Comparison of ENCODE assay signal across 22 mouse cellular contexts in genomic region chr13:83530889-83531288, GRCm38 (mm10).
"Had no signal": no experiment of that assay in that cellular context is flagged by ENCODE, and none has a peak within 500 bp of the region (broad histone marks: within the 10 kb centered on the region; RNA-seq: fewer than 3 reads in every experiment).

No protein-coding gene starts in this region.

- H3K36me3 ChIP-seq: kidney, embryonic 15.5 days; limb, embryonic 12.5 days; limb, embryonic 15.5 days; midbrain, embryonic 12.5 days; midbrain, embryonic 15.5 days; neural tube, embryonic 12.5 days; neural tube, embryonic 15.5 days had no signal

- H3K4me3 ChIP-seq: kidney, embryonic 15.5 days; limb, embryonic 12.5 days; limb, embryonic 15.5 days; midbrain, embryonic 12.5 days; midbrain, embryonic 15.5 days; neural tube, embryonic 12.5 days; neural tube, embryonic 15.5 days had no signal

- ATAC-seq: liver, postnatal 0 days; lung, postnatal 0 days; midbrain, embryonic 15.5 days had no signal

- DNase-seq: kidney, adult 8-10 months; kidney, postnatal 10 days; kidney, postnatal 36 days; layer of hippocampus, adult 9-11 months; liver, postnatal 0 days; lung, embryonic 14.5 days; right cerebral cortex, adult 18-20 months; right cerebral cortex, postnatal 14 days; right cerebral cortex, postnatal 4 days; thymus, adult 2 months; thymus, postnatal 25 days had no signal

- H3K4me2 ChIP-seq: kidney, embryonic 15.5 days; limb, embryonic 12.5 days; limb, embryonic 15.5 days; liver, embryonic 11.5 days; lung, embryonic 14.5 days; midbrain, embryonic 12.5 days; midbrain, embryonic 15.5 days; neural tube, embryonic 12.5 days; neural tube, embryonic 15.5 days had no signal

- H3K4me1 ChIP-seq: kidney, embryonic 15.5 days; limb, embryonic 12.5 days; midbrain, embryonic 12.5 days; midbrain, embryonic 15.5 days; neural tube, embryonic 12.5 days; neural tube, embryonic 15.5 days had no signal

- H3K9me3 ChIP-seq: kidney, embryonic 15.5 days; limb, embryonic 12.5 days; limb, embryonic 15.5 days; midbrain, embryonic 12.5 days; midbrain, embryonic 15.5 days; neural tube, embryonic 12.5 days; neural tube, embryonic 15.5 days had no signal

- H3K27ac ChIP-seq: kidney, embryonic 15.5 days; limb, embryonic 12.5 days; limb, embryonic 15.5 days; liver, embryonic 14.5 days; midbrain, embryonic 12.5 days; midbrain, embryonic 15.5 days; neural tube, embryonic 12.5 days; neural tube, embryonic 15.5 days; stomach, postnatal 0 days had no signal

- H3K27me3 ChIP-seq: kidney, embryonic 15.5 days; limb, embryonic 12.5 days; limb, embryonic 15.5 days; midbrain, embryonic 15.5 days; neural tube, embryonic 12.5 days; neural tube, embryonic 15.5 days had no signal

- H3K9ac ChIP-seq: kidney, embryonic 15.5 days; limb, embryonic 12.5 days; limb, embryonic 15.5 days; liver, embryonic 14.5 days; liver, postnatal 0 days; lung, embryonic 14.5 days; midbrain, embryonic 12.5 days; midbrain, embryonic 15.5 days; neural tube, embryonic 12.5 days; neural tube, embryonic 15.5 days had no signal
